Comparison of ENCODE assay signal across 31 mouse cellular contexts in genomic region chr6:53644056-53644455, GRCm38 (mm10).
DNase-seq lines count a peak whose midpoint lies in the region; ATAC-seq and TF ChIP-seq lines count a peak whose summit lies in the region.
"Had no signal": no experiment of that assay in that cellular context is flagged by ENCODE, and none has a peak within 500 bp of the region (broad histone marks: within the 10 kb centered on the region; RNA-seq: fewer than 3 reads in every experiment).

No protein-coding gene starts in this region.

- no peaks in the 10 kb centered on the region for H3K36me3 ChIP-seq in forebrain, embryonic 12.5 days (replicated peaks)
- H3K36me3 ChIP-seq in forebrain, postnatal 0 days (ENCODE audit: insufficient read depth), result no peaks in the 10 kb centered on the region
- H3K36me3 ChIP-seq in midbrain, embryonic 13.5 days, result no peaks in the 10 kb centered on the region
- no peaks in the 10 kb centered on the region for H3K36me3 ChIP-seq in midbrain, embryonic 11.5 days (ENCODE audit: control insufficient read depth, insufficient read depth, low read length)
- no peaks in the 10 kb centered on the region for H3K36me3 ChIP-seq in forebrain, embryonic 14.5 days (ENCODE audit: control insufficient read depth, insufficient read depth, low read length)
- H3K36me3 ChIP-seq: embryonic facial prominence, embryonic 12.5 days; embryonic facial prominence, embryonic 15.5 days; G1E; heart, embryonic 15.5 days had no signal

- no peak for TF ChIP-seq POLR2A in brain, embryonic 14.5 days (IDR thresholded peaks at IDR 0.05; ENCODE audit: borderline replicate concordance, extremely low read depth, insufficient read depth, insufficient read length, poor library complexity, severe bottlenecking)

- WGBS in forebrain, embryonic 12.5 days, result 38% methylated on average over 6 of the region's 6 CpGs
- WGBS in forebrain, postnatal 0 days, result 16% methylated on average over 6 of the region's 6 CpGs
- 64% methylated on average over 6 of the region's 6 CpGs for WGBS in midbrain, embryonic 13.5 days
- 83% methylated on average over 6 of the region's 6 CpGs for WGBS in midbrain, embryonic 11.5 days
- 14% methylated on average over 6 of the region's 6 CpGs for WGBS in forebrain, embryonic 14.5 days

- peaks cover 33% of the 10 kb centered on the region for H3K4me1 ChIP-seq in forebrain, embryonic 12.5 days
- peaks cover 10% of the 10 kb centered on the region; the same call in 1 of the 2 replicates for H3K4me1 ChIP-seq in forebrain, postnatal 0 days (ENCODE audit: insufficient read depth)
- H3K4me1 ChIP-seq in midbrain, embryonic 13.5 days (replicated peaks), result peaks cover 19% of the 10 kb centered on the region
- no peaks in the 10 kb centered on the region for H3K4me1 ChIP-seq in midbrain, embryonic 11.5 days (ENCODE audit: control insufficient read depth, insufficient read depth, low read length)
- peaks cover 35% of the 10 kb centered on the region for H3K4me1 ChIP-seq in forebrain, embryonic 14.5 days (ENCODE audit: control insufficient read depth, insufficient read depth, low read length)
- H3K4me1 ChIP-seq: heart, embryonic 12.5 days had no signal

- H3K27ac ChIP-seq in forebrain, embryonic 12.5 days, result peak overlapping the region; percentile 47
- no peak overlapping the region for H3K27ac ChIP-seq in forebrain, postnatal 0 days (ENCODE audit: low read depth, low read length)
- H3K27ac ChIP-seq in midbrain, embryonic 13.5 days, result peak overlapping the region; percentile 51; the same call in 1 of the 2 replicates
- no peak overlapping the region for H3K27ac ChIP-seq in midbrain, embryonic 11.5 days (ENCODE audit: low read depth, low read length)
- peak overlapping the region; percentile 65; the same call in 1 of the 2 replicates for H3K27ac ChIP-seq in forebrain, embryonic 14.5 days (ENCODE audit: low read depth, low read length)
- H3K27ac ChIP-seq: embryonic facial prominence, embryonic 12.5 days; embryonic facial prominence, embryonic 15.5 days; heart, embryonic 15.5 days; hindbrain, embryonic 14.5 days; hindbrain, postnatal 0 days had no signal

- TF ChIP-seq CTCF in forebrain, postnatal 0 days (IDR thresholded peaks at IDR 0.05; ENCODE audit: low read depth), result no peak
- no peak for TF ChIP-seq CTCF in brain, embryonic 14.5 days (IDR thresholded peaks at IDR 0.05; ENCODE audit: borderline replicate concordance, extremely low read depth, insufficient read depth, insufficient read length)

- peak; percentile 42; the same call in 1 of the 2 replicates for ATAC-seq in forebrain, embryonic 12.5 days (ENCODE audit: low FRiP score)
- no peak for ATAC-seq in forebrain, postnatal 0 days
- ATAC-seq in midbrain, embryonic 13.5 days, result 0 out of 2 replicates have a peak, but pooled peaks have one; percentile 17
- no peak for ATAC-seq in midbrain, embryonic 11.5 days (ENCODE audit: low FRiP score)
- ATAC-seq in forebrain, embryonic 14.5 days, result peak; percentile 49; the same call in 1 of the 2 replicates
- ATAC-seq: hindbrain, postnatal 0 days; inflammation-experienced regulatory T-cells, adult 6 months; intestine, embryonic 16.5 days; Patski had no signal

- no peak overlapping the region for H3K9ac ChIP-seq in forebrain, embryonic 12.5 days
- H3K9ac ChIP-seq in forebrain, postnatal 0 days, result no peak overlapping the region
- H3K9ac ChIP-seq in midbrain, embryonic 13.5 days (replicated peaks), result no peak overlapping the region
- no peak overlapping the region for H3K9ac ChIP-seq in midbrain, embryonic 11.5 days (ENCODE audit: low read length)
- no peak overlapping the region for H3K9ac ChIP-seq in forebrain, embryonic 14.5 days (ENCODE audit: low read length)
- H3K9ac ChIP-seq: embryonic facial prominence, embryonic 12.5 days; embryonic facial prominence, embryonic 15.5 days; heart, embryonic 12.5 days; heart, embryonic 15.5 days; hindbrain, embryonic 14.5 days had no signal

- H3K9me3 ChIP-seq in forebrain, embryonic 12.5 days, result no peaks in the 10 kb centered on the region
- no peaks in the 10 kb centered on the region for H3K9me3 ChIP-seq in forebrain, postnatal 0 days (ENCODE audit: low read length)
- no peaks in the 10 kb centered on the region for H3K9me3 ChIP-seq in midbrain, embryonic 13.5 days
- H3K9me3 ChIP-seq in midbrain, embryonic 11.5 days (ENCODE audit: control insufficient read depth, low read length), result no peaks in the 10 kb centered on the region
- no peaks in the 10 kb centered on the region for H3K9me3 ChIP-seq in forebrain, embryonic 14.5 days (replicated peaks; ENCODE audit: control insufficient read depth, low read length)
- H3K9me3 ChIP-seq: embryonic facial prominence, embryonic 12.5 days; embryonic facial prominence, embryonic 15.5 days; heart, embryonic 12.5 days; heart, embryonic 15.5 days had no signal

- H3K4me3 ChIP-seq in forebrain, embryonic 12.5 days (replicated peaks), result no peak overlapping the region
- no peak overlapping the region for H3K4me3 ChIP-seq in forebrain, postnatal 0 days (ENCODE audit: low read depth, low read length)
- no peak overlapping the region for H3K4me3 ChIP-seq in midbrain, embryonic 13.5 days (replicated peaks)
- H3K4me3 ChIP-seq in midbrain, embryonic 11.5 days (ENCODE audit: low read depth, low read length), result no peak overlapping the region
- H3K4me3 ChIP-seq in forebrain, embryonic 14.5 days (ENCODE audit: low read depth, low read length), result no peak overlapping the region
- H3K4me3 ChIP-seq: embryonic facial prominence, embryonic 12.5 days; embryonic facial prominence, embryonic 15.5 days; heart, embryonic 12.5 days; heart, embryonic 15.5 days had no signal

- no peak for DNase-seq in forebrain, postnatal 0 days
- DNase-seq in midbrain, embryonic 11.5 days (ENCODE audit: low spot score, missing footprints), result no peak
- peak; percentile 85 for DNase-seq in brain, embryonic 14.5 days (ENCODE audit: low read depth)
- DNase-seq in forebrain, embryonic 14.5 days (ENCODE audit: low spot score), result peak; percentile 79
- DNase-seq in retina, postnatal 1 day, result no peak
- no peak for DNase-seq in gastrocnemius, postnatal 4 days (ENCODE audit: low spot score in 2 of 2)
- DNase-seq: adrenal gland, postnatal 10 days; adrenal gland, postnatal 36 days; B cell, adult 2 months; cerebellum, adult 11 months; cerebellum, adult 2 months; cerebellum, adult 9-11 months; cerebellum, postnatal 25 days; gastrocnemius, postnatal 10 days; gastrocnemius, postnatal 36 days; heart, adult 18-20 months; heart, postnatal 14 days; heart, postnatal 4 days had no signal

- no peaks in the 10 kb centered on the region for H3K27me3 ChIP-seq in forebrain, embryonic 12.5 days
- H3K27me3 ChIP-seq in forebrain, postnatal 0 days (ENCODE audit: insufficient read depth, low read length), result no peaks in the 10 kb centered on the region
- H3K27me3 ChIP-seq in midbrain, embryonic 13.5 days, result no peaks in the 10 kb centered on the region
- H3K27me3 ChIP-seq in midbrain, embryonic 11.5 days (ENCODE audit: control insufficient read depth, insufficient read depth, low read length), result no peaks in the 10 kb centered on the region
- H3K27me3 ChIP-seq in forebrain, embryonic 14.5 days (replicated peaks; ENCODE audit: control insufficient read depth, insufficient read depth, low read length), result no peaks in the 10 kb centered on the region
- H3K27me3 ChIP-seq: CH12.LX; embryonic facial prominence, embryonic 12.5 days; embryonic facial prominence, embryonic 15.5 days; heart, embryonic 12.5 days; heart, embryonic 15.5 days; Patski had no signal

- no peak overlapping the region for H3K4me2 ChIP-seq in forebrain, embryonic 12.5 days
- no peak overlapping the region for H3K4me2 ChIP-seq in forebrain, postnatal 0 days (ENCODE audit: low read depth)
- no peak overlapping the region for H3K4me2 ChIP-seq in midbrain, embryonic 13.5 days (replicated peaks)
- H3K4me2 ChIP-seq in midbrain, embryonic 11.5 days, result no peak overlapping the region
- H3K4me2 ChIP-seq in forebrain, embryonic 14.5 days (ENCODE audit: low read length), result peak overlapping the region; percentile 14; the same call in 1 of the 2 replicates
- H3K4me2 ChIP-seq: embryonic facial prominence, embryonic 12.5 days; embryonic facial prominence, embryonic 15.5 days; heart, embryonic 12.5 days; heart, embryonic 15.5 days; hindbrain, embryonic 14.5 days had no signal

Comparison
In these comparisons a context has a peak if more than half of its experiments do, and no peak if none do; other contexts are left out.
1. ATAC-seq: peak in forebrain, embryonic 12.5 days (single experiment), midbrain, embryonic 13.5 days (single experiment) and forebrain, embryonic 14.5 days (single experiment); none in forebrain, postnatal 0 days (single experiment) and midbrain, embryonic 11.5 days (single experiment).
2. H3K27ac ChIP-seq: peak in forebrain, embryonic 12.5 days (single experiment), midbrain, embryonic 13.5 days (single experiment) and forebrain, embryonic 14.5 days (single experiment); none in forebrain, postnatal 0 days (single experiment) and midbrain, embryonic 11.5 days (single experiment).
3. DNase-seq: peak in brain, embryonic 14.5 days (single experiment) and forebrain, embryonic 14.5 days (single experiment); none in forebrain, postnatal 0 days (single experiment), midbrain, embryonic 11.5 days (single experiment), retina, postnatal 1 day (single experiment) and gastrocnemius, postnatal 4 days (0 of 2).